Comparison of ENCODE assay signal across 24 mouse cellular contexts in genomic region chr4:58642236-58642635, GRCm38 (mm10).
DNase-seq lines count a peak whose midpoint lies in the region; ATAC-seq and TF ChIP-seq lines count a peak whose summit lies in the region.
"Had no signal": no experiment of that assay in that cellular context is flagged by ENCODE, and none has a peak within 500 bp of the region (broad histone marks: within the 10 kb centered on the region; RNA-seq: fewer than 3 reads in every experiment).

No protein-coding gene starts in this region.

- CTCF ChIA-PET in Patski (lab: Charles Lee), result no interaction called here

- peak; percentile 22 for DNase-seq in layer of hippocampus, adult 11-12 months (ENCODE audit: low spot score)
- DNase-seq in layer of hippocampus, postnatal 25 days (ENCODE audit: extremely low spot score in 1 of 2, low spot score in 1 of 2), result no peak
- peak; percentile 21 for DNase-seq in midbrain, embryonic 11.5 days (ENCODE audit: low spot score, missing footprints)
- no peak for DNase-seq in midbrain, embryonic 14.5 days
- DNase-seq in Patski (ENCODE audit: low read depth, low spot score), result peak; percentile 6
- DNase-seq in left cerebral cortex, postnatal 14 days (ENCODE audit: low spot score in 2 of 2), result peak; percentile 8 to 19
- DNase-seq in thymus, postnatal 25 days, result no peak
- no peak for DNase-seq in cerebellum, postnatal 14 days
- DNase-seq: adrenal gland, adult 2 months; B cell, adult 2 months; cerebellum, adult 9-11 months; gastrocnemius, postnatal 14 days; heart, adult 2 months; heart, postnatal 4 days; kidney, postnatal 4 days; thymus, postnatal 36 days had no signal

- H3K27ac ChIP-seq in midbrain, embryonic 11.5 days (ENCODE audit: low read depth, low read length), result no peak overlapping the region
- H3K27ac ChIP-seq in midbrain, embryonic 14.5 days (replicated peaks; ENCODE audit: low read depth, low read length), result no peak overlapping the region
- H3K27ac ChIP-seq: heart, adult 2 months; heart, embryonic 15.5 days; hindbrain, embryonic 15.5 days; kidney, embryonic 15.5 days; limb, embryonic 15.5 days; midbrain, embryonic 12.5 days had no signal

- in situ Hi-C loops in Patski (cut with MboI; ENCODE audit: low pct_unique_long_range_greater_than_20kb), result no loop called here

- no peaks in the 10 kb centered on the region for H3K36me3 ChIP-seq in midbrain, embryonic 11.5 days (ENCODE audit: control insufficient read depth, insufficient read depth, low read length)
- no peaks in the 10 kb centered on the region for H3K36me3 ChIP-seq in midbrain, embryonic 14.5 days (ENCODE audit: control insufficient read depth, insufficient read depth, low read length)
- H3K36me3 ChIP-seq: heart, embryonic 15.5 days; hindbrain, embryonic 15.5 days; kidney, embryonic 15.5 days; limb, embryonic 15.5 days; midbrain, embryonic 12.5 days had no signal

- H3K9me3 ChIP-seq in midbrain, embryonic 11.5 days (ENCODE audit: control insufficient read depth, low read length), result no peaks in the 10 kb centered on the region
- no peaks in the 10 kb centered on the region for H3K9me3 ChIP-seq in midbrain, embryonic 14.5 days (ENCODE audit: control insufficient read depth, low read length)
- H3K9me3 ChIP-seq: heart, embryonic 15.5 days; hindbrain, embryonic 15.5 days; kidney, embryonic 15.5 days; limb, embryonic 15.5 days; midbrain, embryonic 12.5 days had no signal

- no peak for TF ChIP-seq CTCF in Patski (IDR thresholded peaks at IDR 0.05)

- POLR2A ChIA-PET in Patski (lab: Charles Lee), result no interaction called here

- 91% methylated on average over 10 of the region's 10 CpGs for WGBS in midbrain, embryonic 11.5 days
- 89% methylated on average over 10 of the region's 10 CpGs for WGBS in midbrain, embryonic 14.5 days

- H3K4me3 ChIP-seq in midbrain, embryonic 11.5 days (ENCODE audit: low read depth, low read length), result no peak overlapping the region
- no peak overlapping the region for H3K4me3 ChIP-seq in midbrain, embryonic 14.5 days (replicated peaks; ENCODE audit: low read depth, low read length)
- H3K4me3 ChIP-seq: heart, adult 2 months; heart, embryonic 15.5 days; hindbrain, embryonic 15.5 days; kidney, embryonic 15.5 days; limb, embryonic 15.5 days; midbrain, embryonic 12.5 days had no signal

- no peaks in the 10 kb centered on the region for H3K27me3 ChIP-seq in midbrain, embryonic 11.5 days (ENCODE audit: control insufficient read depth, insufficient read depth, low read length)
- H3K27me3 ChIP-seq in midbrain, embryonic 14.5 days (ENCODE audit: control insufficient read depth, insufficient read depth, low read length), result no peaks in the 10 kb centered on the region
- no peaks in the 10 kb centered on the region for H3K27me3 ChIP-seq in Patski
- H3K27me3 ChIP-seq: heart, embryonic 15.5 days; hindbrain, embryonic 15.5 days; kidney, embryonic 15.5 days; limb, embryonic 15.5 days; midbrain, embryonic 12.5 days had no signal

- no peak overlapping the region for H3K9ac ChIP-seq in midbrain, embryonic 11.5 days (ENCODE audit: low read length)
- H3K9ac ChIP-seq in midbrain, embryonic 14.5 days (replicated peaks; ENCODE audit: low read length), result no peak overlapping the region
- H3K9ac ChIP-seq: heart, embryonic 15.5 days; hindbrain, embryonic 15.5 days; kidney, embryonic 15.5 days; limb, embryonic 15.5 days; midbrain, embryonic 12.5 days had no signal

- intact Hi-C loops in left cerebral cortex, postnatal 14 days (cut with DNase I), result no loop called here

- ATAC-seq in midbrain, embryonic 11.5 days (ENCODE audit: low FRiP score), result no peak
- no peak for ATAC-seq in midbrain, embryonic 14.5 days (ENCODE audit: low FRiP score, low TSS enrichment)
- ATAC-seq in Patski, result peak; percentile 47
- ATAC-seq: forebrain, embryonic 16.5 days; intestine, postnatal 0 days; lung, postnatal 0 days had no signal

- no peaks in the 10 kb centered on the region for H3K4me1 ChIP-seq in midbrain, embryonic 11.5 days (ENCODE audit: control insufficient read depth, insufficient read depth, low read length)
- no peaks in the 10 kb centered on the region for H3K4me1 ChIP-seq in midbrain, embryonic 14.5 days (ENCODE audit: control insufficient read depth, insufficient read depth, low read length)
- H3K4me1 ChIP-seq: heart, embryonic 15.5 days; hindbrain, embryonic 15.5 days; kidney, embryonic 15.5 days; limb, embryonic 15.5 days; midbrain, embryonic 12.5 days had no signal

- no peak overlapping the region for H3K4me2 ChIP-seq in midbrain, embryonic 11.5 days
- H3K4me2 ChIP-seq in midbrain, embryonic 14.5 days (ENCODE audit: low read length), result no peak overlapping the region
- H3K4me2 ChIP-seq: heart, embryonic 15.5 days; hindbrain, embryonic 15.5 days; kidney, embryonic 15.5 days; limb, embryonic 15.5 days; midbrain, embryonic 12.5 days had no signal

Comparison
In these comparisons a context has a peak if more than half of its experiments do, and no peak if none do; other contexts are left out.
1. DNase-seq: peak in layer of hippocampus, adult 11-12 months (single experiment), midbrain, embryonic 11.5 days (single experiment), Patski (single experiment) and left cerebral cortex, postnatal 14 days (2 of 2); none in layer of hippocampus, postnatal 25 days (0 of 2), midbrain, embryonic 14.5 days (single experiment), thymus, postnatal 25 days (single experiment) and cerebellum, postnatal 14 days (0 of 2).